Mouse (Mus musculus) cortical plate, adult 2 months (tissue): ENCODE data around the gene Synj2.

Experiments used
- CTCF ChIP-seq: fragments of 200-500 bp; IDR thresholded peaks from 2 replicates; pipeline ENCODE4 v1.5.1; 2011; ENCODE audit warnings: mild to moderate bottlenecking, control low read depth, low read length; ENCODE audit not compliant: insufficient read depth; ENCODE audit errors: extremely low read depth
- POLR2A ChIP-seq: fragments of 200-500 bp; IDR thresholded peaks from 2 replicates; pipeline ENCODE4 v1.6.1; 2011; ENCODE audit warnings: mild to moderate bottlenecking, low read length, control low read depth; ENCODE audit not compliant: insufficient read depth; ENCODE audit errors: extremely low read depth

DNA sequence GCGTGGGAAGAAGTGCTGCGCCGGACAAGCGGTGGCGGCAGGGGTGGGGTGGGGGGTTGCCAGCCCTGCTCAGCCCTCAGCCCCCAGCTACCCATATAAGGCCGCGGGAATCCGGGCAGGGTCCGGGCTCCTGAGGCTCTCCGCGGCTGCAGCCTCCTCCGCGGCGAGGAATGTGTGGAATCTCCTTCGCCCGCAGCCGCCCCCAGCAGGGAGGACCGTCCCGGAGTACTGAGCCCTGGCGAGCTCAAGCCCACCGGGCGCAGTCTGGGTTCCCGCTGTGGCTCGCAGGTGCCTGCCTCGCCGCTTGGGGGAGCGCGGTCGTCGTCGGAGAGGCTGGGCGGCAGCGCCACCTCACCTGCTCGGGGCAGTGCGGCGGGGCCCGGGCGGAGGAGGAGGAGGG lies 288 bp upstream of the Synj2 start:
- TF ChIP-seq CTCF = peak; percentile 36; the same call in 1 of the 2 replicates
- no peak for TF ChIP-seq POLR2A
